Mouse (Mus musculus) kidney, postnatal 4 days (tissue): ENCODE results near the gene Atp8b5.
A peak's percentile ranks its signal among the peaks of the same experiment; 100 is the strongest.

Source experiments
- DNase-seq, 2 experiments: peaks; one replicate each; pipeline ENCODE4 v3.0.0; 2021; ENCODE audit warnings: mixed read lengths in 2 of 2

Atp8b5 gene

GRCm38 (mm10) chr4:43416071-43416490 is 149.1 kb downstream of the Atp8b5 start:
- DNase-seq: no peak

GRCm38 (mm10) chr4:43417269-43418062 is 150.5 kb downstream of the Atp8b5 start:
- no peak for DNase-seq

- DNase-seq: no peak
These were observed 151.5 kb downstream of the Atp8b5 start for GRCm38 (mm10) chr4:43418450-43418849.

DNA sequence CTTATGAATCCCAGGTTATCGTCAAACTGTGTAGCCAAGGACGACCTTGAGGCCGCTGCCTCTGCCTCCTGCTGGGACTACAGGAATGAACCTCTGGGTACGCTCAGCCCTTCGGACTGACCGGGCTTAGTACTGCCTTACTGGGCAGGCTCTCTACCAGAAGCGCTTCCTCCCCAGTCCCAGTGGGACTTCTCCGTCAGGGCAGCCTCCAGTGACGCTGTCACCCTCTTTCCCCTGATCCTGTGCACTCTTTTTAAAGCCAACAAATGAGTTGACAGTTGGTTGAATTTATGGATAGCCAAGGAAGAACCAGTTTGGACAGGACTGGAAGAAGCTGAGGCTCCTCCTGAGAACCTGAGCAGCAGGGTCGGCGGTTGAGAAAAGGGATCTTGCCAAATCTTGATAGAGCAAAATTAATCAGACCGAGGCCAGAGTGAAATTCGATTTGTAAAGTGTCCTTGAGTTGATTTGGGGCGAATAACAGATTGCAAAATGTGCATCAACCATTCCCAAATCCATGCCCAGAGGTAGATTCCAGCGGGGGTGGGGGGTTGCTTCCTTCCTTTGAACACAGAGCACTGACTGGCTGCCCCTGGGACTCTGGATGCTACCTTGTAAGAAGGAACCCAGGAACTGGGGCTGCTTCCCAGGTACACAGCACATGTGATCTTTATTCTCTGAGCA is 152.2 kb downstream of the Atp8b5 start:
- peak; percentile 53 to 70 for DNase-seq

DNA sequence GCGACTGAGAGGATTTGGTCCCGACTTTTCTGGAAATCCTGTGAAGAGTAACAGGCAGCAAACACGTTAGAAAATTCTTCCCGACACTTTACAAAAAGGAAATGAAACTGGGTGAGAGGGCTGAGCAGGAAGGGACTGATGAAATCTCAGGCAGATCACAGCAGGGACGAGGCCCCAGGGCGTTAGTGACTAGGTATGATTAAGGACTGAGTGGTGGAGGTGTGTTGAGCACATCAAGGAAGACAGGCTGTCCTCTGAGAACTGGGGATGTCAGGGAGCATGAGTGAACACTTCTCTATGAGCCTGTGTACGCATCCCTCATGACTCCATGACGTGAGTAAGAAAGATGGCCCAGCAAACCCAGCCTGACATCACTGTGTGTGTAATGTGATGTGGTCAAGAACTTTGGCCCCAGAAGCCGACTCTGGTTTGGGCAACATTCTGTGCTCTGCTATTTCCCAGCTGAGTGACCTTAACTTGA is 152.9 kb downstream of the Atp8b5 start:
- peak in 1 of 2 experiments; percentile 7 for DNase-seq

DNA sequence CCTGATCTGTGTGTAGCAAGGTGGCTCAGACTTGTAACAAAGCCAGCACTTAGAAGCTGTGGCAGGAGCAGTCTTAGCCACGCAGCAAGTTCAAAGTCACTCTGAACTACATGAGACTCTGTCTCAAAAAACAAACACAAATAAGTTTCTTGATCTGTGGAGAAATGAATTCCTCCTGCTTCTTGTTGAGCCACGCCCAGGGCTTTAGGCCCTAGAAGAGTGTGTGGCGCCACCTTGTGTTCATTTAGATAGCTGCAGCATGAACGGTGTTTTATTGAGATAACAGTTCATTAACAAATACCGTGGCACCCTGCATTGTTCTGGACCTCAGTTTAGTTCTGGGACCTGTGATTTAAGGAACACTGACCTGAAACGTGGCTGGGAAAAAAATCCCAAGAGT is 153.3 kb downstream of the Atp8b5 start:
- peak; percentile 85 to 87 for DNase-seq

- no peak for DNase-seq
These were observed 154.8 kb downstream of the Atp8b5 start for GRCm38 (mm10) chr4:43421632-43422240.
